Mouse (Mus musculus) olfactory bulb, adult 2 months (tissue): ENCODE measurements around the gene Tas1r3.

ENCODE experiments used
- CTCF ChIP-seq: fragments of 200-500 bp; IDR thresholded peaks from 2 replicates; pipeline ENCODE4 v1.5.1; 2012; ENCODE audit warnings: low read depth, mild to moderate bottlenecking, low read length, moderate library complexity; ENCODE audit not compliant: insufficient read depth
- POLR2A ChIP-seq: fragments of 200-500 bp; IDR thresholded peaks from 2 replicates; pipeline ENCODE4 v1.6.1; 2012; ENCODE audit warnings: mild to moderate bottlenecking, low read depth, low read length, moderate library complexity; ENCODE audit not compliant: insufficient read depth

DNA sequence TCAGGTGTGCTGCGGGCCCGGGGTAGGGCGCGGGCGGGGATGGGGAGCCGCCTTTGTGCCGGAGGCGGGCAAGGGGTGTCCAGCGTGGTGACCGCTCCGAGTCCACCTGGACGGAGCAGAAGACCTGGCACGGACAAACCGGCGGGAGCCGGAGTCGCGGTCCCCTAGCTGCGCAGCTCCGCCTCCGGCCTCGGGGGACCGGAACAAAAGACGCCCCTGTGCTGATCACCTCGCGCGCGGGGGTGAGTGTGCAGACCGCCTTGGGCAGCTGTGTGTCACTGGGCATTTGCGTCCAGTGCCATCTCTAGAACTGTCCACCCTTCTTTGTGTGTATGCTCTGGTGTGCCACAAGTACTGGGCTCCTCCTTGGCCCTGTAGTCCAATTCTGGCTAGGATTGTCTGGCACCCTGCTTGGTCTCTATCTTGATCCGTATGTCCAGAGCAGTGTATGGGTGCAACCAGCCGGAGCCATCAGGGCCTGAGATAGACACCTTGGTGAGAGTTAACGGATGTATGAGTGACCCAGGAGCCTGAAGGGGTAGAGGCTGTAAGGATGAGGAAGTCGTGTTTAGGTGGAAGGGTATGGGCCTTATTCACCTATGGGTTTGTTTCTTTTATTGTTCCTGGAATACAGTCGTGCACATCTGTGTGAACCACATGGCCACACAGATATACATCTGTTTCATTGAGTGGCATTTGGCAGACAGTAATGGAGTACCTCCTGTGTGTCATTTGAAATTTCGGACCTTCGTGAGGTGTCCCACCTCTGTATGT is 29.5 kb upstream of the Tas1r3 start:
- TF ChIP-seq CTCF (no peak), POLR2A (no peak)
